Mouse (Mus musculus) lung, embryonic 14.5 days (tissue): Measurements from ENCODE around the gene Tbl2. TPM values are rescaled to one million over a fixed set of nuclear protein-coding genes. Genes with fewer than 3 reads are reported as not detected.

ENCODE experiments used
- ATAC-seq: fragments of 200-750 bp; cut with Nextera tagmentation; 2 replicates; pipeline ENCODE4 v1.8.0; 2017; ENCODE audit warnings: mild to moderate bottlenecking, moderate TSS enrichment, moderate library complexity; ENCODE audit not compliant: insufficient read depth
- DNase-seq: peaks from one replicate; pipeline ENCODE4 v3.0.0-alpha.2; 2015
- H3K27ac ChIP-seq: fragments of 300-500 bp; sonication (generic); 2 replicates; pipeline ENCODE4 v1.5.1; 2014; ENCODE audit warnings: low read depth, mild to moderate bottlenecking, moderate library complexity
- H3K27me3 ChIP-seq: fragments of 300-500 bp; sonication (generic); 2 replicates; pipeline ENCODE4 v1.6.1; 2014; ENCODE audit warnings: low read length, control low read depth; ENCODE audit not compliant: insufficient read depth
- H3K36me3 ChIP-seq: fragments of 300-500 bp; sonication (generic); 2 replicates; pipeline ENCODE4 v1.6.1; 2014; ENCODE audit warnings: control low read depth; ENCODE audit not compliant: insufficient read depth
- H3K4me1 ChIP-seq: fragments of 300-500 bp; sonication (generic); 2 replicates; pipeline ENCODE4 v1.6.1; 2014; ENCODE audit warnings: antibody characterized with exemption, control low read depth; ENCODE audit not compliant: insufficient read depth
- H3K4me2 ChIP-seq: fragments of 300-500 bp; sonication (generic); 2 replicates; pipeline ENCODE4 v1.6.1; 2014; ENCODE audit warnings: mild to moderate bottlenecking
- H3K4me3 ChIP-seq: fragments of 300-500 bp; sonication (generic); 2 replicates; pipeline ENCODE4 v1.5.1; 2014; ENCODE audit warnings: low read depth, low read length
- H3K9ac ChIP-seq: fragments of 300-500 bp; sonication (generic); 2 replicates; pipeline ENCODE4 v1.6.1; 2014
- H3K9me3 ChIP-seq: fragments of 300-500 bp; sonication (generic); 2 replicates; pipeline ENCODE4 v1.6.1; 2016; ENCODE audit warnings: low read depth, low read length, control low read depth
- CTCF ChIP-seq: IDR thresholded peaks from 2 replicates; pipeline ENCODE4 v1.5.1; 2016; ENCODE audit warnings: antibody characterized with exemption, low read depth
- WGBS: fragments of 180-500 bp; shearing (Covaris S2); extraction: QIAGEN DNeasy Blood & Tissue Kit; methylation state at CpG from one replicate; pipeline ENCODE4 v1.1.7; 2014; 5-methylcytosine and 5-hydroxymethylcytosine counted together
- polyA plus RNA-seq: library from polyadenylated mRNA; unstranded; fragments of >200 nt; fragmentation: Nextera tagmentation; extraction: Ambion mirVana; gene quantifications from 2 replicates; pipeline ENCODE4 v1.2.1, GENCODE M21; 2014

The Tbl2 gene
- polyA plus RNA-seq, 1 experiment from 2014 or later: 22.5 TPM

GRCm38 (mm10) chr5:135145955-135146354 is 3.5 kb upstream of the Tbl2 start:
- Histone ChIP-seq H3K4me2 (no peak overlapping the region), H3K27ac (no peak overlapping the region), H3K36me3 (no peaks in the 10 kb centered on the region), H3K4me3 (no peak overlapping the region), H3K9ac (no peak overlapping the region), H3K27me3 (no peaks in the 10 kb centered on the region), H3K4me1 (peaks cover 4% of the 10 kb centered on the region; the same call in 1 of the 2 replicates), H3K9me3 (no peaks in the 10 kb centered on the region)
- TF ChIP-seq CTCF: no peak
- ATAC-seq (no peak), DNase-seq (no peak)

- Histone ChIP-seq H3K36me3 (peaks cover 16% of the 10 kb centered on the region), H3K9ac (peak overlapping the region; percentile 33), H3K27ac (peak overlapping the region; percentile 58), H3K4me3 (peak overlapping the region; percentile 88), H3K4me2 (peak overlapping the region; percentile 82), H3K9me3 (no peaks in the 10 kb centered on the region), H3K27me3 (no peaks in the 10 kb centered on the region), H3K4me1 (peaks cover 4% of the 10 kb centered on the region; the same call in 1 of the 2 replicates)
- DNase-seq (no peak), ATAC-seq (no peak)
- WGBS: under 1% methylated on average over 13 of the region's 13 CpGs
- no peak for TF ChIP-seq CTCF
These were observed 773 bp upstream of the Tbl2 start for GRCm38 (mm10) chr5:135148715-135149052.

GRCm38 (mm10) chr5:135149820-135150178 is 342 bp downstream of the Tbl2 start:
- peaks cover 27% of the 10 kb centered on the region for H3K36me3 ChIP-seq
- H3K4me2 ChIP-seq: peak overlapping the region; percentile 82
- peak overlapping the region; percentile 97 for H3K27ac ChIP-seq
- H3K4me1 ChIP-seq: peaks cover 4% of the 10 kb centered on the region; the same call in 1 of the 2 replicates
- peak; percentile 24 for DNase-seq
- H3K9ac ChIP-seq: peak overlapping the region; percentile 75
- H3K9me3 ChIP-seq: no peaks in the 10 kb centered on the region
- no peaks in the 10 kb centered on the region for H3K27me3 ChIP-seq
- no peak for TF ChIP-seq CTCF
- WGBS: 0% methylated on average over 23 of the region's 23 CpGs
- peak overlapping the region; percentile 88 for H3K4me3 ChIP-seq
- no peak for ATAC-seq

- peaks cover 91% of the 10 kb centered on the region for H3K36me3 ChIP-seq
- H3K4me2 ChIP-seq: no peak overlapping the region
- WGBS: 96% methylated on average over 4 of the region's 4 CpGs
- H3K4me3 ChIP-seq: no peak overlapping the region
- DNase-seq: peak; percentile 8
- ATAC-seq: no peak
- no peaks in the 10 kb centered on the region for H3K9me3 ChIP-seq
- no peak overlapping the region for H3K9ac ChIP-seq
- no peaks in the 10 kb centered on the region for H3K4me1 ChIP-seq
- no peaks in the 10 kb centered on the region for H3K27me3 ChIP-seq
- H3K27ac ChIP-seq: no peak overlapping the region
- TF ChIP-seq CTCF: peak; percentile 32; the same call in 1 of the 2 replicates
These were observed 7.0 kb downstream of the Tbl2 start for GRCm38 (mm10) chr5:135156496-135156895.

- Histone ChIP-seq H3K27ac (no peak overlapping the region), H3K27me3 (no peaks in the 10 kb centered on the region), H3K9me3 (no peaks in the 10 kb centered on the region), H3K9ac (no peak overlapping the region), H3K36me3 (peaks cover 67% of the 10 kb centered on the region), H3K4me2 (no peak overlapping the region), H3K4me1 (no peaks in the 10 kb centered on the region), H3K4me3 (no peak overlapping the region)
- no peak for DNase-seq
- ATAC-seq: no peak
- no peak for TF ChIP-seq CTCF
- WGBS: 95% methylated on average over 4 of the region's 4 CpGs
These were observed 11.8 kb downstream of the Tbl2 start for GRCm38 (mm10) chr5:135161221-135161620.

GRCm38 (mm10) chr5:135161650-135162049 is 12.2 kb downstream of the Tbl2 start:
- WGBS: 81% methylated on average over 7 of the region's 7 CpGs
- H3K9ac ChIP-seq: no peak overlapping the region
- no peaks in the 10 kb centered on the region for H3K9me3 ChIP-seq
- DNase-seq (no peak), ATAC-seq (no peak)
- H3K4me1 ChIP-seq: no peaks in the 10 kb centered on the region
- no peak overlapping the region for H3K4me3 ChIP-seq
- H3K27ac ChIP-seq: no peak overlapping the region
- H3K36me3 ChIP-seq: peaks cover 63% of the 10 kb centered on the region
- H3K27me3 ChIP-seq: no peaks in the 10 kb centered on the region
- no peak overlapping the region for H3K4me2 ChIP-seq
- TF ChIP-seq CTCF: no peak

- ATAC-seq: no peak
- no peak overlapping the region for H3K9ac ChIP-seq
- 94% methylated on average over 8 of the region's 8 CpGs for WGBS
- H3K4me3 ChIP-seq: no peak overlapping the region
- H3K27me3 ChIP-seq: no peaks in the 10 kb centered on the region
- H3K36me3 ChIP-seq: peaks cover 56% of the 10 kb centered on the region
- no peak for TF ChIP-seq CTCF
- no peak for DNase-seq
- no peaks in the 10 kb centered on the region for H3K9me3 ChIP-seq
- no peaks in the 10 kb centered on the region for H3K4me1 ChIP-seq
- no peak overlapping the region for H3K27ac ChIP-seq
- no peak overlapping the region for H3K4me2 ChIP-seq
These were observed 12.9 kb downstream of the Tbl2 start for GRCm38 (mm10) chr5:135162361-135162760.

GRCm38 (mm10) chr5:135162821-135163220 is 13.4 kb downstream of the Tbl2 start:
- ATAC-seq (no peak), DNase-seq (no peak)
- Histone ChIP-seq H3K4me3 (no peak overlapping the region), H3K9ac (no peak overlapping the region), H3K27me3 (no peaks in the 10 kb centered on the region), H3K9me3 (no peaks in the 10 kb centered on the region), H3K4me2 (no peak overlapping the region), H3K27ac (no peak overlapping the region), H3K4me1 (no peaks in the 10 kb centered on the region), H3K36me3 (peaks cover 53% of the 10 kb centered on the region)
- TF ChIP-seq CTCF: no peak
- 75% methylated on average over 6 of the region's 6 CpGs for WGBS
